Mouse (Mus musculus): ENCODE data around the gene Gm42688. TPM values are rescaled to one million over a fixed set of nuclear protein-coding genes. Genes with fewer than 3 reads are reported as not detected.
"Not testable (repeated sequence)": the region's sequence is repeated elsewhere in the genome, so short reads cannot be mapped to it uniquely, and the experiment has no call there.

Gm42688 gene
- total RNA-seq, 4 experiments from 2014 or later = 7.5 to 9.1 (median 8.5) TPM

GRCm38 (mm10) chr6:83137576-83137950 lies 36.1 kb downstream of the Gm42688 start:
- peak; percentile 76 to 84 for DNase-seq (ENCODE audit: low spot score in 2 of 2)

DNA sequence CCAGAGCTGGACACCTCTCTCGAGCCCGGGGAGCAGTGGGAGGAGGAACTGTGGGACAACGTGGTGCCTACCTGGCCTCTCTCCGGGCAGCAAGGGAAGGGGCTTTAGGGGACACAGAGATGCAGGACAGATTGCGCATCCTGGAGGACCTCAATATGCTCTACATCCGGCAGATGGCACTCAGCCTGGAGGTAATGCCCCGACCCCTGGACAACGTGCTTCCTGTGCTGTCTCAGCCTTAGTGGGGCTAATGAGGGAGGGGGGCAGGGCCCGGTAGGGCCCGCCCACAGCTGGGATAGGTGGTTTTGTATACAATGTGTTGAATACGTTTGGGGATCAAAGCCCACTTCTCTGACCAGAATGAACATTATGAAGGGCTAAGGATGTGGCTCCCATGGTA lies 36.6 kb downstream of the Gm42688 start:
- no peak for DNase-seq (ENCODE audit: low spot score in 2 of 2)

- DNase-seq (ENCODE audit: low spot score in 2 of 2) = no peak
These were observed 38.6 kb downstream of the Gm42688 start for GRCm38 (mm10) chr6:83140044-83140443.

DNA sequence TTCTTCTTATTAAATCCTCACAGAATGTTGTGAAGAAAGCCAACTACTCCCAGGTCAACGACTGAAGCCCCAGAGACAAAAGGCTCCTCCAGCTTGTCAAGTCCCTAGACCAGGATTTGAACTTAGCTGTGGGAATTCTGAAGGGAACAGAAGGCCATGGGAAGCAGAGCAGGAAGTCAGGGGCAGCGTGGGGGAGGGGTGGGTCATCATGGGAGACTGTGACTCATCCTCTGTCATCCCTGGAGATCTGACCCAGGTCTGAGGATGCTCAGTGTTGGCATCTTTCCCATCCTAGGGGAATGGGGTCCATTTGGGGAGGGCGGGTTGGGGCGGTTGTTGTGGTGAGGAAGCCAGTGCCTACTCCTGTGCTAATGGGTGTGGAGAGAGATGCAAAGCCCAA lies 40.2 kb downstream of the Gm42688 start:
- DNase-seq (ENCODE audit: low spot score in 2 of 2) = no peak

GRCm38 (mm10) chr6:83142211-83142731 lies 40.9 kb downstream of the Gm42688 start:
- DNase-seq (ENCODE audit: low spot score in 2 of 2) = peak in 1 of 2 experiments; percentile 67

- no peak for DNase-seq (ENCODE audit: low spot score in 2 of 2)
These were observed 41.5 kb downstream of the Gm42688 start for GRCm38 (mm10) chr6:83142886-83143285.

DNA sequence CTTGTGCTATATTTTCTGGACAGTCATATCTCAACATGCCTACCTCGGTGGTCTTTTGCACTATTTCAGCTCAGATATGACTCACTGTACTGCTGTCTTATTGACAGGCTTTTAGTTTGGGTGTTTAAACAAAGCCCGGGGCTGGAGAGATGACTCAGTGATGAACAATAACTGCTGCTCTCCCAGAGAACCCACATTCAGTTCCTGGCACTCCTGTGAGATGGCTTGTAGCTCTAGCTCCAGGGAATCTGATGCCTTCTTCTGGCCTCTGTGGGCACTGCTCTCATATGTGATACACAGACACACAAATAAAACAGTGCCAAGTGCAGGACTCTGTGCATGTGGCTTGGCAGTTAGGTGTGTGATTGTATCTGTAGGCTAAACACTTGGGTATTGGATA lies 43.8 kb downstream of the Gm42688 start:
- no peak for DNase-seq (ENCODE audit: low spot score in 2 of 2)

DNA sequence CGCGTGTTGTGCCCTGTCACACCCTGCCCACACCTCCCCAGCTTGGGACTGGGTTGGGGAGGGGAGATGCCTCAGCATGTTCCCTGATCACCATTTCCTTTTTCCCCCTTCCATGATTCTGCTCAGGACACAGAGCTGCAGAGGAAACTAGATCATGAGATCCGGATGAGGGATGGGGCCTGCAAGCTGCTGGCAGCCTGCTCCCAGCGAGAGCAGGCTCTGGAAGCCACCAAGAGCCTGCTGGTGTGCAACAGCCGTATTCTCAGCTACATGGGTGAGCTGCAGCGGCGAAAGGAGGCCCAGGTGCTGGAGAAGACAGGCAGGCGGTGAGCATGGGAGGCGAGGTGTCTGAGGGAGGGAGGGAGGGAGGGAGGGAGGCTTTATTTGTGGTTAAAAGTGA lies 44.4 kb downstream of the Gm42688 start:
- DNase-seq (ENCODE audit: low spot score in 2 of 2) = no peak

DNA sequence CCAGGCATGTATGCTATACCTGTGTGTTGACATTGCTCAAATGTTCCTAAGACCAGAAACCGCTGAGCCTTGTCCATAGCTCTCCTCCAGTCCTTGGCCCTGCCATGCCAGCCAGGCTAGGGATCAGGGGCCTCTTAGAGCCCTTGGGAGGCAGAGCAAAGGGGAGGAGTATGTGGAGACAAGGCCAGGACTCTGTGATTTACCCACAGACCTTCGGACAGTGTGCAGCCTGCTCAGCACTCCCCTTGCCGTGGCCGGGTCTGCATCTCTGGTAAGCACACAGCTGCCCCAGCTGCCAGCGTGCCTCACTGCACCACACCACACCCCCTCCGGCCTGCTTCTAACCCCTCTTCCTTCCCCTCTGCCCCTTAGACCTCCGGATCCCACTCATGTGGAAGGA lies 45.9 kb downstream of the Gm42688 start:
- DNase-seq (ENCODE audit: low spot score in 2 of 2) = no peak

DNA sequence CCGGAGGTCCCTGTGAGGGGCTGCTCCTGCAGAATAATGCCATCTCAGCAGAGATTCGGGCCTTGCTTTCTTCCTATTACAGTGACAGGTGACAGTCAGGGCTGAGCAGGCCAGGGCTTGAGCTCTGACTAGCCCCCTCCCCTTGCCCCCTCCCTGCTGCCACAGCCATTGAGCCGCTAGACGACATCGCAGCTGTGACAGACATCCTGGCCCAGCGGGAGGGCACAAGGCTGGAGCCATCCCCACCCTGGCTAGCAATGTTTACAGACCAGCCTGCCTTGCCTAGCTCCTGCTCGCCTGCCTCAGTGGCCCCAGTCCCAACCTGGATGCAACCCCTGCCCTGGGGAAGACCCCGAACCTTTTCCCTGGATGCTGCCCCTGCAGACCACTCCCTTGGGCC lies 50.3 kb downstream of the Gm42688 start:
- no peak for DNase-seq (ENCODE audit: low spot score in 2 of 2)

DNA sequence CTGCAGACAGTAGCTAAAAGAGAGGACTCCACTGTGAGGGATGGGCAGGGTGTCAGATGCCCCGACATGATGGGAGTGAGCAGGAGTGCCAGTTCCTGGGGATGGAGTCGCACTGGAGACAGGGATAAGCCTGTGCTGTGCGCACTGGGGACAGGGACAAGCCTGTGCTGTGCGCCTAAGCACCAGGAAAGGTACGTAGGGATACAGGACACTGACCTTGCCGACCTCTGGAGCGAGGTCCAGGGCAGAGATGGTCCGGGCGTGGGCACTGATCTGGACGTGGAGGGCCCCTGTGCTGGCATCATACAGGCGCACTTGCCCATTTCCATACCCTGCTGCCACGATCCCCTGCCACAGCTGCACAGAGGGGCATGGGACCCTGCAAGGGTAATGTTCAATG lies 51.6 kb downstream of the Gm42688 start:
- no peak for DNase-seq (ENCODE audit: low spot score in 2 of 2)

DNA sequence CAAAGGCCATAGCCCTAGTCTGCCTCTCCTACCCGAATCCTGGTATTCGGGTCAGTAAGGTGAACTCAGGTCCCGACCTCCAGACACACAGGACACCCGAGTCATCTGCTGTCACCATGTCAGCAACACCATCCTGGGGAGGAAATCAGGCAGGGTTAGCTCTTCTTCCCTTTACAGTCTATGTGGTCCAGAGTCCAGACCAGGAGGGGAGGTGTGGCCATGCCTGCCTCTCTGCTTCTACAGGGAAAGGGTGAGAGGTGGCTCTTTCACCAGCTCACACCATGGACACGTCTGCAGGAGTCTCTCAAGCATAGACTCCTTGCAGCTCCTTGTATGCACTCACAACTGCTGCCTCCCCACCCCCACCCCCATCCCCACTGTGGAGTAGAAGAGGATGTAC lies 52.1 kb downstream of the Gm42688 start:
- no peak for DNase-seq (ENCODE audit: low spot score in 2 of 2)

DNA sequence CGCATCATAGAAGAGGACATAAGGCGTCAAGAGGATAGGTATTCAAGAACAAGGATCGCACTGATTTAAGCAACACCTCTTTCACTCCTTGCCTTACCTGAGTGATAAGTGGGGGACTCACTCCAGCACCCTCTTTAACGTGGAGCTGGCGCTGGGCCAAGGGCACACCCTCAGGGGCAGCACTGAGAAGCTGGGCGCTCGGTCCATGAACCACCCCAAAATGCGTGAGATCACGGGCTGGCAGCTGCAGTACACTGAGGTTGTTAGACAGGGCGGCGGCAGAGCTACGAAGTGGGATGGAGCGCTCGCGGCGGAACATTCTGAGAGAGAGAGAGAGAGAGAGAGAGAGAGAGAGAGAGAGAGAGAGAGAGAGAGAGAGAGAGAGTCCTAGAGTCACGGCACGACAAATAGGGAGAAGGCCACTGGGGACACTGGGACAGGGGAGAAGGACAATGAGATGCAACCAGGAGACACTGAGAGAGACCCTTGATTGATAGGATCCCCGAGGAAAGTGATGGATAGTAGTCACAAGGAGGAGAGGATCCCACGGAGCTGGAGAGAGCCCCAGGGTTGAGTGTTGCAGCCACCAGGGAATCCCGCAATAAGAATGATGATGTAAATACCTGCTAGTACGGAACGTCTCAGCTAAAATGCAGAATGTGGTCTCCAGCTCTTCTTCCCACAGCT lies 54.3 kb downstream of the Gm42688 start:
- no peak for DNase-seq (ENCODE audit: low spot score in 2 of 2)

DNA sequence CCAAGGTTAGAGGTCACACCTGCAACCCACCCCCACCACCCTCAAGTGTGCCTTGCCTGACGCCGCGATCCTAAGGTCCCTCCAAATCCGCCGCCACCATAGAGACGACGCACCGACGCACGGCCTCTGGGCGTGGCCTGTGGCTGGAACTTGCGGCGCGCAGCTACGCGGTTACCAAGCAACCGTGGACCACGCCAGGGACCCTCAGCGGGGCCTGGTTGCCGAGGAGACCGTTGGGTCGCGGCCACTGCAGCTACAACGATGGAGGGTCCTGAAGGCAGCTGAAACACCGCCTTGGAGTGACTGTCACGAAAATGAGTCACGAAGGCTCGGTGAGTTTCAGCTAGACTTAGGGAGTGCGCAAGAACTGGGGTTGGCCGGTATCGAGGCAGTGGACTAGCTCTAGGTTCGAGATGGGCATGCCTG lies 54.9 kb downstream of the Gm42688 start, which contains the start of the genes Wdr54 and 1700003E16Rik:
Gene Wdr54 (minus strand): TSS at position 139 of the 426 bp plus-strand sequence.
Gene 1700003E16Rik (plus strand): TSS at position 146 of the 426 bp plus-strand sequence.
- peak; percentile 73 to 78 for DNase-seq (ENCODE audit: low spot score in 2 of 2)

GRCm38 (mm10) chr6:83159456-83159855 lies 58.0 kb downstream of the Gm42688 start:
- DNase-seq (ENCODE audit: low spot score in 2 of 2) = not testable (repeated sequence)

Small RNA genes within 50 kb of the gene (microRNA-seq; reads per million reads assigned to microRNA genes)
- gene Mir3470a = 0 reads per million in 2 experiments

Other genes with a start within 250 kb of the Gm42688 start
- 10 to 100 TPM; 33.5 to 44.9 (median 40.1) TPM for gene Sema4f, start 161.8 kb upstream of the Gm42688 start, total RNA-seq (2022)
- under 1 TPM in 2 of 4 experiments, not detected in 2; 0.18 to 0.23 TPM for gene M1ap, start 154.7 kb upstream of the Gm42688 start, total RNA-seq (2022)
- 1 to 10 TPM; 3.3 to 7.4 (median 5.0) TPM for gene Dok1, start 68.1 kb upstream of the Gm42688 start, total RNA-seq (2022)
- gene Loxl3, start 67.4 kb upstream of the Gm42688 start, total RNA-seq (2022) = 1 to 10 TPM; 2.5 to 4.7 (median 3.2) TPM
- 100 to 1,000 TPM; 123 to 153 (median 136) TPM for gene Aup1, start 47.1 kb upstream of the Gm42688 start, total RNA-seq (2022)
- gene Htra2, start 46.3 kb upstream of the Gm42688 start, total RNA-seq (2022) = 10 to 100 TPM; 50.0 to 60.6 (median 51.8) TPM
- 1 to 10 TPM in 3 of 4 experiments, under 1 TPM in 1; 0.41 to 2.1 (median 1.5) TPM for gene Dqx1, start 43.8 kb upstream of the Gm42688 start, total RNA-seq (2022)
- gene Tlx2, start 31.3 kb upstream of the Gm42688 start, total RNA-seq (2022) = not detected
- gene Pcgf1, start 23.7 kb upstream of the Gm42688 start, total RNA-seq (2022) = 10 to 100 TPM; 32.0 to 37.0 (median 34.0) TPM
- gene Lbx2, start 15.2 kb upstream of the Gm42688 start, total RNA-seq (2022) = 1 to 10 TPM in 1 of 4 experiments, under 1 TPM in 2, not detected in 1; 0.54 to 1.5 (median 0.68) TPM
- gene Ccdc142, start within 50 bp of the Gm42688 start, total RNA-seq (2022) = 10 to 100 TPM in 1 of 4 experiments, 1 to 10 TPM in 3; 6.6 to 13.8 (median 8.9) TPM
- 10 to 100 TPM; 52.2 to 63.0 (median 61.9) TPM for gene Mrpl53, start 7.4 kb downstream of the Gm42688 start, total RNA-seq (2022)
- 10 to 100 TPM; 23.7 to 30.1 (median 28.2) TPM for gene Mogs, start 13.9 kb downstream of the Gm42688 start, total RNA-seq (2022)
- 10 to 100 TPM; 47.2 to 57.7 (median 52.1) TPM for gene Wbp1, start 19.9 kb downstream of the Gm42688 start, total RNA-seq (2022)
- gene Ino80b, start 23.8 kb downstream of the Gm42688 start, total RNA-seq (2022) = 10 to 100 TPM; 20.6 to 29.8 (median 26.7) TPM
- 10 to 100 TPM; 75.6 to 85.0 (median 80.3) TPM for gene Rtkn, start 33.8 kb downstream of the Gm42688 start, total RNA-seq (2022)
- 10 to 100 TPM; 23.4 to 27.5 (median 26.9) TPM for gene Wdr54, start 54.8 kb downstream of the Gm42688 start, total RNA-seq (2022)
- 10 to 100 TPM; 21.2 to 23.8 (median 22.7) TPM for gene 1700003E16Rik, start 54.8 kb downstream of the Gm42688 start, total RNA-seq (2022)
- 100 to 1,000 TPM; 363 to 385 (median 379) TPM for gene Dctn1, start 64.3 kb downstream of the Gm42688 start, total RNA-seq (2022)
- 1 to 10 TPM in 2 of 4 experiments, under 1 TPM in 2; 0.21 to 1.5 (median 0.78) TPM for gene Slc4a5, start 118.2 kb downstream of the Gm42688 start, total RNA-seq (2022)
- gene Mthfd2, start 224.3 kb downstream of the Gm42688 start, total RNA-seq (2022) = 10 to 100 TPM in 1 of 4 experiments, 1 to 10 TPM in 3; 5.7 to 10.6 (median 9.5) TPM
- 10 to 100 TPM; 20.5 to 31.0 (median 26.1) TPM for gene Mob1a, start 224.4 kb downstream of the Gm42688 start, total RNA-seq (2022)
- gene Bola3, start 247.5 kb downstream of the Gm42688 start, total RNA-seq (2022) = 10 to 100 TPM; 33.5 to 55.4 (median 42.2) TPM